Mouse (Mus musculus) T-helper 2 cell (primary cell): Measurements from ENCODE around the gene Ubxn6.

Experiments used
- in situ Hi-C: fragments of 300-600 bp; cut with MboI, MseI; formaldehyde crosslinking; loops from one replicate; pipeline ENCODE4 v1.15.1; 2025; ENCODE audit warnings: high pct_unique_total_duplicates

Gene Ubxn6

DNA sequence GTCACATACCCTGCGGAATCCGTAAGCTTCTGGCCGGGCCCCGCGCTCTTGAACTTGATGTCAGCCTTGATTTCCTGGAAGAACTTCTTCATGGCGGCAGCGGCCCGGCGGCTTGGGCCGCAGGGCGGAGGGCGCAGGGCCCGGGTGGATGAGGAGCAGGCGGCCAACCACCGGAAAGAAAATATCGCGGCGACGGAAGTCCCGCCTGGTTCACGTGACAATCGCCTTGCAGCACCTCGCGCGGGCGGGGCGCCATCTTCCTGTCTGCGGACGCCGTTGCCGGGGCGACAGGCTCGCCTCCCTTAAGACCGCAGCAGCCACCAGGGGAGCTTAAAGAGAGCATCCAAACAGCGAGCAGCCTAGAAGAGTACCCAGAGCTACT, at the start of gene Ubxn6:
Gene Ubxn6, minus strand, starts transcription at position 202 of the 382 bp plus-strand sequence.
- in situ Hi-C loops = loop anchor here (5.0 kb wide), 1 partner anchor 38 kb away; the partner anchor contains the start of gene Sh3gl1

DNA sequence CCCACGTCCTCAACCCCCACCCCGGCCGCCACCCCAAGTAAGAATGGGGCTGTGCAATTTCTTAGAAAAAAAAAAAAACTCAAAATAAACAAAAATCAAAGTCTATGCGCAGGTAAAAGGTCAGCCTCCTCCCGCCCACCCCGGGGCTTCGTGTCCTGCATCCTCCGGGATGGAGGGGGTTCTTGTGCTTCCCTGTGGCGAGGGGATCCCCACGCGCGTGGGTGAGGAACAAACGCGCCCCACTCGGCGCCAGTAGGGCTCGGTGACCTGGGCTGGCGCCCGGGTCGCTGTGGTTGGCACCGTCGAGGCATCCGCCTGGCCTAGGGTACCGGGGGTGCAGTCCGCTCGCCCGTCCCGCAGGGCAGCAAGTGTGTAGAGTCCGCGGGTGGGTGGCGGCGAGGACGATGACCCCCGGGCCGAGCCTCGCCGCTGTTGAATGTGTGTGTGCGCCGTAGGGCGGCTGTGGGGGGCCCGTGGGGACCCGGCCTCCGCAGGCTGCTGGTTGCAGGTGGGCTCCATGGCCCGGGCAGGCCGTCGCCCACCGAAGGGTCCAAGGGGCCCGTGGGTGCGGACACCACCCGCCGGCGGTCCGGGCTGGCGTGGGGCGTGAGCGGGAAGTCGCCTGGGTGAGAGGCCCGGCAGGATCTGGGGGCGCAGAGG, 49.0 kb upstream of the Ubxn6 start:
- in situ Hi-C loops = no loop called here

DNA sequence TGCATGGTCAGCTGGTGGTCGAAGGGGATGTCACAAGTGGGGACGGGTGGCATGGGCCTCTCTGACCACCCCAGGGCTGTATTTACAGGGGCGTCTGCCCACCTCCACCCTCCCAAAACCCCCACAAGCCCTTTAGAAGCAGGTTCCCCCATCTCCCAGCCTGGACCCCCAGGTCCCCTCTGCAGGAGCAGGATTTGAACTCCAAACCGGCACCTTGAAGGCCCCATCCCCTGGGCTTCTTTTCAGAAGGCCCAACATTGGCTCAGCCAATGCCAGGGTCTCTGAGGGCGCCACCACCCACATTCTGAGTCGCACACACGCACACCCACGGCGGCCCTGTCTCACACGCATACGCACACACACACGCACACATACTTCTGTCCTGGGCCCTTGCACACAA, 48.3 kb upstream of the Ubxn6 start:
- in situ Hi-C loops = no loop called here

- in situ Hi-C loops = no loop called here
These were observed 47.0 kb upstream of the Ubxn6 start, which contains the start of gene Lrg1 for GRCm38 (mm10) chr17:56121826-56122225. Gene Lrg1 (minus strand): TSS chr17:56122001.

GRCm38 (mm10) chr17:56119981-56120880, 45.4 kb upstream of the Ubxn6 start:
- in situ Hi-C loops = no loop called here

DNA sequence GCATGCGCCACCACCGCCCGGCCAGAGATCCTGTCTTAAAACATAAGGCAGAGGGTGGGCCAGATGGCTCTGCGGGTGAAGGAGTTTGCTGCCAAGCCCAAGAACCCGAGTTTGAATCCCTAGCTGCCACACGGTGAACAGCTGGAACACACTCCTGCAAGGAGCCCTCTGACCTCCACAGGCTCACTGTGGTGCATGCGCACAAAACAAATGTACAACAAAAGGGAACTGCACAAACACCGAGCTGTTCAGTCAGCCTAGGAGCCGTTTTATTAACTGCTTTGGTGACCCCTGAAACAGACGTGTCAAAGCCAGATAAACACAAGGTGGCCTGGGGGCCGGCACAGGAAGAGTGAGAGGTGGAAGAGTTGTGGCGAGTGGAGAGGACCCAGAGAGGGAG, 44.6 kb upstream of the Ubxn6 start:
- in situ Hi-C loops = no loop called here

DNA sequence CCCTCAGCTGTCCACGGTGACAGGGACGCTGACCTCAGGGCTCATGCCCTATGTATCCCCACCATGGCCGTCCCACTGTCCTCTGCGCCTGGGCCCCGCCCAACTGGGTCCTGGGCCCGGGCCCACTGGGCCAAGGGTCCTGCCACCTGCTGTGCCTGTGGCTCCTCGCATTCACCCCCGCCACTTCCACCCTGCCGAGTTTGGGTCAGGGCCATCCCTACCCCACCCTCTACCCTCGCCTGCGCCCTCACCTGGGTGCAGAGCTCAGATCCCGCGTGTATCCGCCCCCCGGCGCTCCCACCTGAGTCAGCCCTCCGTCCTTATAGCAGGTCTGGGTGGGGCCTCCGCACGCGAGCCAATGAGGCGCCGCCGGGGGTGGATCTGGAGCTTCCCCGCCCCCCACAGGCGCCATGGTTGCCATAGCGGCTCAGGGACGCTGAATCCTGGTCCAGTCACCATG, 42.5 kb upstream of the Ubxn6 start, which contains the start of gene Plin5:
Gene Plin5, minus strand, starts transcription at position 346 of the 460 bp plus-strand sequence.
- in situ Hi-C loops = no loop called here

DNA sequence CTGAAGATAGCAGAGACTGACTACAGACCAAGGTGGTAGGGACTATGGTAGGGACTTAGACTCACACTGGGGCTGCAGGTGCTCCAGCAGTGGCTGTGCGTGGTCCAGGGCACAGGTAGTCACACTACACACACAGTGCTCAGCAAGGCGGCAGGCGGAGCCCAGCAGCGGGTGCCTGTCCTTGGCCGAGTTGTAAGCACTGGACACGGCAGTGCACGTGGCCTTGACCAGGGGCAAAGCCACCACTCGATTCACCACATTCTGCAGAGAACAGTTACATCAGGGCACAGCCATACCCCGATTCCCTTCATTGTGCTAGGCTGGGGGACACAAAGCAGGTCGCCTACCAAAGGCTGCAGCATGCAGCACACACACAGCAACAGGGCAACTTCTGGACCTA, 41.4 kb upstream of the Ubxn6 start:
- in situ Hi-C loops = no loop called here

GRCm38 (mm10) chr17:56112743-56113142, 37.9 kb upstream of the Ubxn6 start:
- in situ Hi-C loops = no loop called here

DNA sequence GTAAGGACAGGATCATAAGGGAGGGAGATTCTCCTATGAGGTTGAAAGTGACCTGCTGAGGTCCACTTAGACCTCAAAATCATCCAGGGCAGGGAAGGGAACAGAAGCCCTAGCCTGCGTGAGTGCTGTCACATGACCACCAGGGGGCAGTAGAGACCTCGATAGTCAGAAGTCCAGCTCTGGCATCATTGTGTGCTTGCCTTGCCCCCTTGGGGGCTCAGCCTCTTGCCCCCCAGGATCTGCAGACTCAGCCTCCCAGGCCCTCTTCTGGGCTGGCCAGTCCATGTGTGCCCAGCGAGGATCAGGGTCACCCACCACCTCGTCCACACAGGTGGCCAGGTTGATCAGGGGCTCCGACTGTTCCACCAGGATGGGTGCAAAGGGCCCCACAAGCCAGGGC, 37.0 kb upstream of the Ubxn6 start:
- in situ Hi-C loops = no loop called here

DNA sequence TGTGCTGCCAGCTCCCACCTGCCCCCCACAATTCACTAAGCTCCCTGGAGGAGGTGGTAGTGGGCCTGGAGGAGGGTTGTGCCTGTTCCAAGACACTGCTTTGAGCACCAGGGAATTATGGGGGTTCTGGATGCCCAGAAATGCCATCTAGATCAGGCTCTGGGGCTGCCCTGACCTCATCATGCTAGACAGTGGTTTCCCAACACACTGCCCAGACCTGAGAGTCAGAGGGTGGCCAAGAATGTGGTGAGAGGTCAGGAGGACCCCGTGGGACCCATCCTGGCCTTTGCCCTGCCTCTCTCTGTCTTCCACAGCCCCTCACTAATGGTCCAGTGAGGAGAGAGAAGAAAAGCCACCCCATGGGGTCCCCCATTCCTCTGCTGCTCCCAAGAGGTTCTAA, 36.2 kb upstream of the Ubxn6 start:
- in situ Hi-C loops = no loop called here

GRCm38 (mm10) chr17:56110571-56110970, 35.7 kb upstream of the Ubxn6 start:
- in situ Hi-C loops = no loop called here

GRCm38 (mm10) chr17:56109219-56110051, 34.6 kb upstream of the Ubxn6 start, which contains the start of gene Plin4:
Gene Plin4 (minus strand): TSS chr17:56109803.
- in situ Hi-C loops = loop anchor here (10.0 kb wide), 1 partner anchor 275 kb away; no protein-coding TSS in a partner anchor

- in situ Hi-C loops = loop anchor here (10.0 kb wide), 1 partner anchor 276 kb away; no protein-coding TSS in a partner anchor
These were observed 33.7 kb upstream of the Ubxn6 start for GRCm38 (mm10) chr17:56108334-56109044.

GRCm38 (mm10) chr17:56107736-56108135, 32.9 kb upstream of the Ubxn6 start:
- in situ Hi-C loops = loop anchor here (10.0 kb wide), 1 partner anchor 277 kb away; no protein-coding TSS in a partner anchor

DNA sequence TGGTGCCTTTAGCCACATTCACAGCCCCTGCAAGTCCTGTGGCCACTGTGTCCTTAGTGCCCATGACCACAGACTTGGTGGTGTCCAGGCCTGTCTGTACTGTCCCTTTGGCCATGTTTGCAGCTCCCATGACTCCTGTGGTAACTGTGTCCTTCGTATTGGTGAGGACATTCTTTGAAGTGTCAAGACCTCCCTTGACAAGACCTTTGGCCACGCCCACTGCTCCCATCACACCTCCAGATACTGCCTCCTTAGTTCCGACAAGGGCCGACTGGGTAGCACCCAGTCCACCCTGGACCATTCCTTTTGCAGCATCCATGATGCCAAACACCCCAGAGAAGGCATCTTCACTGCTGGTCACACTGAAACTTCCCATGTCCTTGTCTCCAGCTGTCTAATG, 32.2 kb upstream of the Ubxn6 start:
- in situ Hi-C loops = loop anchor here (10.0 kb wide), 1 partner anchor 278 kb away; no protein-coding TSS in a partner anchor

DNA sequence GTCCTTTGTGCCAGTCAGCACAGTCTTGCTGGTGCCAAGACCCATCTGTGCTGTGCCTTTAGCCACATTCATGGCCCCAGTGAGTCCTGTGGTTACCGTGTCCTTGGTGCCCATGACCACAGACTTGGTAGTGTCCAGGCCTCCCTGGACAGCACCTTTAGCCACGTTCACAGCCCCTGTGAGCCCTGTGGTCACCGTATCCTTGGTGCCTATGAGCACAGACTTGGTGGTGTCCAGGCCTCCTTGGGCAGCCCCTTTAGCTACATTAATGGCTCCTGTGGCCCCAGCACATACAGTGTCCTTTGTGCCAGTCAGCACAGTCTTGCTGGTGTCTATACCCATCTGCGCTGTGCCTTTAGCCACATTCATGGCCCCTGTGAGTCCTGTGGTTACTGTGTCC, 31.6 kb upstream of the Ubxn6 start:
- in situ Hi-C loops = loop anchor here (10.0 kb wide), 1 partner anchor 278 kb away; no protein-coding TSS in a partner anchor

DNA sequence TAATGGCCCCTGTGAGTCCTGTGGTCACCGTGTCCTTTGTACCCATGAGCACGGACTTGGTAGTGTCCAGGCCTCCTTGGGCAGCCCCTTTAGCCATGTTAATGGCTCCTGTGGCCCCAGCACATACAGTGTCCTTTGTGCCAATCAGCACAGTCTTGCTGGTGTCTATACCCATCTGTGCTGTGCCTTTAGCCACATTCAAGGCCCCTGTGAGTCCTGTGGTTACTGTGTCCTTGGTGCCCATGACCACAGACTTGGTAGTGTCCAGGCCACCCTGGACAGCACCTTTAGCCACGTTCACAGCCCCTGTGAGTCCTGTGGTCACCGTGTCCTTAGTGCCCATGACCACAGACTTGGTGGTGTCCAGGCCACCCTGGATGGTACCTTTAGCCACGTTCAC, 30.0 kb upstream of the Ubxn6 start:
- in situ Hi-C loops = loop anchor here (10.0 kb wide), 1 partner anchor 280 kb away; no protein-coding TSS in a partner anchor

GRCm38 (mm10) chr17:56103465-56104285, 28.8 kb upstream of the Ubxn6 start:
- in situ Hi-C loops = loop anchor here (10.0 kb wide), 1 partner anchor 281 kb away; no protein-coding TSS in a partner anchor
